Mouse (Mus musculus) heart, embryonic 11.5 days (tissue): ENCODE measurements around the gene Lama5. TPM values are rescaled to one million over a fixed set of nuclear protein-coding genes. Genes with fewer than 3 reads are reported as not detected.

ENCODE experiments used
- ATAC-seq: fragments of 200-750 bp; cut with Nextera tagmentation; replicated peaks from 2 replicates; pipeline ENCODE4 v1.8.0; 2017; ENCODE audit warnings: moderate library complexity; ENCODE audit not compliant: insufficient number of reproducible peaks, low FRiP score, low TSS enrichment
- H3K27ac ChIP-seq: fragments of 300-500 bp; sonication (generic); 2 replicates; pipeline ENCODE4 v1.5.1; 2014; ENCODE audit warnings: mild to moderate bottlenecking, low read depth, low read length
- H3K27me3 ChIP-seq: fragments of 300-500 bp; sonication (generic); 2 replicates; pipeline ENCODE4 v1.6.1; 2014; ENCODE audit warnings: mild to moderate bottlenecking, low read length, mixed read lengths; ENCODE audit not compliant: control insufficient read depth, insufficient read depth
- H3K36me3 ChIP-seq: fragments of 300-500 bp; sonication (generic); 2 replicates; pipeline ENCODE4 v1.6.1; 2014; ENCODE audit warnings: mild to moderate bottlenecking, low read length, moderate library complexity, mixed read lengths; ENCODE audit not compliant: control insufficient read depth, insufficient read depth
- H3K4me1 ChIP-seq: fragments of 300-500 bp; sonication (generic); 2 replicates; pipeline ENCODE4 v1.6.1; 2014; ENCODE audit warnings: low read length; ENCODE audit not compliant: control insufficient read depth, insufficient read depth
- H3K4me2 ChIP-seq: fragments of 300-500 bp; sonication (generic); 2 replicates; pipeline ENCODE4 v1.6.1; 2014; ENCODE audit warnings: mild to moderate bottlenecking, moderate library complexity
- H3K4me3 ChIP-seq: fragments of 300-500 bp; sonication (generic); 2 replicates; pipeline ENCODE4 v1.5.1; 2014; ENCODE audit warnings: low read depth, low read length
- H3K9ac ChIP-seq: fragments of 300-500 bp; sonication (generic); 2 replicates; pipeline ENCODE4 v1.6.1; 2014; ENCODE audit warnings: mild to moderate bottlenecking, low read depth, low read length, moderate library complexity
- H3K9me3 ChIP-seq: fragments of 300-500 bp; sonication (generic); replicated peaks from 2 replicates; pipeline ENCODE4 v1.6.1; 2016; ENCODE audit warnings: low read length; ENCODE audit not compliant: control insufficient read depth
- WGBS: fragments of 180-500 bp; shearing (Covaris S2); extraction: QIAGEN DNeasy Blood & Tissue Kit; methylation state at CpG from one replicate; pipeline ENCODE4 v1.1.7; 2014; ENCODE audit not compliant: insufficient replicate concordance; 5-methylcytosine and 5-hydroxymethylcytosine counted together
- polyA plus RNA-seq: library from polyadenylated mRNA; unstranded; fragments of >200 nt; fragmentation: Nextera tagmentation; extraction: Ambion mirVana; gene quantifications from 2 replicates; pipeline ENCODE4 v1.2.1, GENCODE M21; 2014

Gene Lama5
- polyA plus RNA-seq, 1 experiment from 2014 or later: 24.0 TPM

DNA sequence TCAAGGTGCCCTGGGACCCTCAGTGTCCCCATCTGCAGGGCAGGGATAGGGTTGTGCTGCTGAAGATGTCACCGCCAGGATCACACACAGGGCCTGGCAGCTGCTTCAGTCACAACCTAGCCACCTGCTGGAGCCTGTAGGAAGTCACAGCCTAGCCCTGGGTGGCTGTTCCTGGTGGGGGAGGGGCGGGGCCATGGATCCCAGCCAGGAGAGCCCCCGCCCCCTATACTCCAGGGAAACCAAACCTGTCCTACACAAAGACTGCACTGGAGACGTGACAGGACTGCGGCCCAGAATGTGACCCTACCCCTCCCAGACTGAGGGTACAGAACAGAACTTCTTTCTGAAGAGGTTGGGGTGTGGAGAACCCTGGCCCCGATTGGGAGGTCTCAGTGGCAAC lies 3.4 kb downstream of the Lama5 start:
- Histone ChIP-seq H3K9ac (0 out of 2 replicates have a peak overlapping the region, but pooled peaks have one; percentile 22), H3K36me3 (no peaks in the 10 kb centered on the region), H3K4me3 (no peak overlapping the region), H3K27me3 (peaks cover 8% of the 10 kb centered on the region), H3K27ac (no peak overlapping the region), H3K4me1 (peaks cover 38% of the 10 kb centered on the region), H3K9me3 (no peaks in the 10 kb centered on the region), H3K4me2 (peak overlapping the region; percentile 1; the same call in 1 of the 2 replicates)
- no peak; the same call in 1 of the 2 replicates for ATAC-seq
- WGBS: 15% methylated on average over 6 of the region's 6 CpGs

GRCm38 (mm10) chr2:180221051-180221450 lies 4.6 kb downstream of the Lama5 start:
- no peak overlapping the region for H3K4me3 ChIP-seq
- no peaks in the 10 kb centered on the region for H3K36me3 ChIP-seq
- H3K9ac ChIP-seq: no peak overlapping the region
- H3K4me1 ChIP-seq: peaks cover 37% of the 10 kb centered on the region
- 83% methylated on average over 9 of the region's 9 CpGs for WGBS
- no peak overlapping the region for H3K4me2 ChIP-seq
- no peak overlapping the region for H3K27ac ChIP-seq
- H3K27me3 ChIP-seq: peaks cover 8% of the 10 kb centered on the region
- H3K9me3 ChIP-seq: no peaks in the 10 kb centered on the region
- ATAC-seq: no peak

- Histone ChIP-seq H3K4me3 (no peak overlapping the region), H3K4me2 (no peak overlapping the region), H3K27me3 (peaks cover 4% of the 10 kb centered on the region; the same call in 1 of the 2 replicates), H3K36me3 (no peaks in the 10 kb centered on the region), H3K9ac (no peak overlapping the region), H3K9me3 (no peaks in the 10 kb centered on the region), H3K4me1 (peaks cover 44% of the 10 kb centered on the region), H3K27ac (no peak overlapping the region)
- no peak for ATAC-seq
- WGBS: 60% methylated on average over 9 of the region's 9 CpGs
Observed at GRCm38 (mm10) chr2:180220165-180220564, 5.5 kb downstream of the Lama5 start.

DNA sequence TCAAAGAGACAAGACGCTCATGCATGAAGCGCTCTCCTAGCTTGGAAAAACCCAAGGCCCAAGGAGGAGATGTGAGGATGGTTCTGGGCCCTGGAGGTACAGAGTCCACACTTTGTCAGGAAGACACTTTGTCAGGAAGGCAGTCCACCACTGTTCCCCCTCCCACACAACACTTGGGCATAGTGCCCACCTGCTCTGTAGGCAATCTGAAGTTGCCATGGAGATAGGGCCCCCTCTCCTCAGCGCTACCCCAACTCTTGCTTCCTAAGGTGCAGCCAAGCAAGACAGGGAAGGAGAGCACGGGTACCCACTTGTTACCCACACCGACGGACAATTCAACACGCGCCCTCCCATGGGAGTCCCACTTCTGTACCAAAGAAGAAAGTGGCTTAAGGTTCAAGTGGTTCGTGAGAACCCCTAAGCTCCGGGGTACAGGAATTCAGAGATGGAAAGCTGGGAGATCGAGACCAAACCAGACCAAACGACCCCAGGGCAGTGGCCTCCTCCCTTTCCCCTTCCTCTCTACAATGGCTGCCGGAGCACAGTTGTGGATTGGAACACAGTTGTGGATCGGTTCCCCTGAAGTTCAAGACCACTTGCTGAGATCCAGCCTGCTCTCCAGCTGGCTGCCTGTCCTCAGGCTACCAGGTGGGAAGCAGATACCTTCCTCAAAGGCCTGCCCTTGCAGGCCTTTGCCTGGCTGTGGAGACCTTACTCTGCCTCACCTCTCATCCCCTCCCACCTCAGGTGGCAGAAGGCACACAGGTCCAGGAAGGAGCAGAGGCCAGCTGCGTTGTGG lies 6.3 kb downstream of the Lama5 start:
- H3K9ac ChIP-seq: no peak overlapping the region
- H3K27me3 ChIP-seq: no peaks in the 10 kb centered on the region; the same call in 1 of the 2 replicates
- H3K36me3 ChIP-seq: no peaks in the 10 kb centered on the region
- H3K4me2 ChIP-seq: no peak overlapping the region
- H3K9me3 ChIP-seq: no peaks in the 10 kb centered on the region
- 82% methylated on average over 15 of the region's 15 CpGs for WGBS
- ATAC-seq: no peak
- H3K4me1 ChIP-seq: peaks cover 49% of the 10 kb centered on the region
- H3K4me3 ChIP-seq: no peak overlapping the region
- peak overlapping the region; percentile 54; the same call in 1 of the 2 replicates for H3K27ac ChIP-seq

GRCm38 (mm10) chr2:180218677-180219076 lies 7.0 kb downstream of the Lama5 start:
- Histone ChIP-seq H3K4me1 (peaks cover 50% of the 10 kb centered on the region), H3K9ac (no peak overlapping the region), H3K27ac (peak overlapping the region; percentile 54), H3K4me3 (no peak overlapping the region), H3K36me3 (no peaks in the 10 kb centered on the region), H3K4me2 (no peak overlapping the region), H3K9me3 (no peaks in the 10 kb centered on the region), H3K27me3 (no peaks in the 10 kb centered on the region; the same call in 1 of the 2 replicates)
- no peak for ATAC-seq
- 39% methylated on average over 5 of the region's 5 CpGs for WGBS

GRCm38 (mm10) chr2:180218241-180218640 lies 7.4 kb downstream of the Lama5 start:
- H3K9ac ChIP-seq: no peak overlapping the region
- ATAC-seq: no peak
- H3K4me3 ChIP-seq: no peak overlapping the region
- no peaks in the 10 kb centered on the region; the same call in 1 of the 2 replicates for H3K27me3 ChIP-seq
- 56% methylated on average over 3 of the region's 3 CpGs for WGBS
- no peak overlapping the region for H3K4me2 ChIP-seq
- H3K27ac ChIP-seq: peak overlapping the region; percentile 54; the same call in 1 of the 2 replicates
- no peaks in the 10 kb centered on the region for H3K36me3 ChIP-seq
- H3K4me1 ChIP-seq: peaks cover 50% of the 10 kb centered on the region
- no peaks in the 10 kb centered on the region for H3K9me3 ChIP-seq

- Histone ChIP-seq H3K4me3 (no peak overlapping the region), H3K27me3 (no peaks in the 10 kb centered on the region), H3K9ac (no peak overlapping the region), H3K4me1 (peaks cover 46% of the 10 kb centered on the region), H3K9me3 (no peaks in the 10 kb centered on the region), H3K4me2 (no peak overlapping the region), H3K27ac (no peak overlapping the region), H3K36me3 (no peaks in the 10 kb centered on the region)
- WGBS: 85% methylated on average over 8 of the region's 8 CpGs
- ATAC-seq: no peak
Observed at GRCm38 (mm10) chr2:180217587-180217986, 8.1 kb downstream of the Lama5 start.

GRCm38 (mm10) chr2:180216921-180217320 lies 8.7 kb downstream of the Lama5 start:
- no peak for ATAC-seq
- 51% methylated on average over 5 of the region's 5 CpGs for WGBS
- peaks cover 39% of the 10 kb centered on the region for H3K4me1 ChIP-seq
- no peak overlapping the region for H3K4me2 ChIP-seq
- no peaks in the 10 kb centered on the region for H3K27me3 ChIP-seq
- no peak overlapping the region for H3K4me3 ChIP-seq
- H3K27ac ChIP-seq: no peak overlapping the region
- H3K9me3 ChIP-seq: peaks cover 2% of the 10 kb centered on the region; the same call in 1 of the 2 replicates
- H3K9ac ChIP-seq: no peak overlapping the region
- H3K36me3 ChIP-seq: no peaks in the 10 kb centered on the region
